Mouse (Mus musculus) MEL (cell line): ENCODE measurements around the gene Fastkd5. TPM values are rescaled to one million over a fixed set of nuclear protein-coding genes. Genes with fewer than 3 reads are reported as not detected.

Source experiments
- DNase-seq: peaks from one replicate; pipeline ENCODE4 v3.0.0; 2011; ENCODE audit warnings: low read depth, low spot score
- H3K27ac ChIP-seq: 2 replicates; pipeline ENCODE4 v1.5.1; 2012; ENCODE audit warnings: low read depth, mild to moderate bottlenecking, control low read depth, low read length, moderate library complexity; ENCODE audit not compliant: control insufficient read depth
- H3K27me3 ChIP-seq, 2 experiments: fragments of 150-350 bp in 1 of 2; sonication (generic) in 1 of 2; 2 replicates each; pipeline ENCODE4 v1.6.1; 2012; ENCODE audit warnings: low read length in 2 of 2, mild to moderate bottlenecking in 2 of 2, improper control_type of control experiment in 1 of 2, moderate library complexity in 1 of 2; ENCODE audit not compliant: insufficient read depth in 2 of 2, control insufficient read depth in 1 of 2
- H3K36me3 ChIP-seq, 2 experiments: 2 replicates each; pipeline ENCODE4 v1.6.1; 2012 to 2014; ENCODE audit warnings: low read length in 2 of 2, improper control_type of control experiment in 1 of 2, inconsistent platforms in 1 of 2, mild to moderate bottlenecking in 1 of 2; ENCODE audit not compliant: insufficient read depth in 2 of 2, control insufficient read depth in 1 of 2
- H3K4me1 ChIP-seq, 2 experiments: fragments of 150-350 bp in 1 of 2; sonication (generic) in 1 of 2; 2 replicates each; pipeline ENCODE4 v1.6.1; 2012; ENCODE audit warnings: low read length in 2 of 2, improper control_type of control experiment in 1 of 2, mild to moderate bottlenecking in 1 of 2; ENCODE audit not compliant: insufficient read depth in 2 of 2, control insufficient read depth in 1 of 2
- H3K4me3 ChIP-seq, 2 experiments: fragments of 150-350 bp in 1 of 2; sonication (generic) in 1 of 2; 2 replicates each; pipeline ENCODE4 v1.5.1; 2012; ENCODE audit warnings: low read depth in 2 of 2, low read length in 2 of 2, mild to moderate bottlenecking in 2 of 2, moderate library complexity in 2 of 2, control low read depth in 1 of 2, improper control_type of control experiment in 1 of 2; ENCODE audit not compliant: control insufficient read depth in 1 of 2, insufficient read depth in 1 of 2
- H3K79me2 ChIP-seq: 2 replicates; pipeline ENCODE4 v1.6.1; 2012; ENCODE audit warnings: mild to moderate bottlenecking, low read length, moderate library complexity; ENCODE audit not compliant: control insufficient read depth, poor library complexity, insufficient read depth
- H3K9ac ChIP-seq: 2 replicates; pipeline ENCODE4 v1.6.1; 2012; ENCODE audit warnings: low read depth, mild to moderate bottlenecking, control low read depth, low read length, moderate library complexity; ENCODE audit not compliant: control insufficient read depth, poor library complexity, severe bottlenecking
- H3K9me3 ChIP-seq: fragments of 150-350 bp; sonication (generic); replicated peaks from 2 replicates; pipeline ENCODE4 v1.6.1; 2012; ENCODE audit warnings: mild to moderate bottlenecking, low read length, improper control_type of control experiment, moderate library complexity; ENCODE audit not compliant: insufficient read depth
- CHD2 ChIP-seq: IDR thresholded peaks from 2 replicates; pipeline ENCODE4 v1.6.1; 2011; ENCODE audit warnings: low read length, improper control_type of control experiment
- CTCF ChIP-seq, 3 experiments: IDR thresholded peaks in 2 of 3; conservative IDR thresholded peaks in 1 of 3; 2 replicates each; pipeline ENCODE4 v1.5.1; 2011 to 2012; ENCODE audit warnings: low read length in 3 of 3, low read depth in 2 of 3, mild to moderate bottlenecking in 2 of 3, improper control_type of control experiment in 1 of 3, inconsistent platforms in 1 of 3, mixed read lengths in 1 of 3, moderate library complexity in 1 of 3; ENCODE audit not compliant: control insufficient read depth in 1 of 3, insufficient read depth in 1 of 3, poor library complexity in 1 of 3, severe bottlenecking in 1 of 3
- ELF1 ChIP-seq: IDR thresholded peaks from 2 replicates; pipeline ENCODE4 v1.6.1; 2014; ENCODE audit warnings: low read depth, mild to moderate bottlenecking, inconsistent platforms, low read length, improper control_type of control experiment, moderate library complexity
- EP300 ChIP-seq, 2 experiments: IDR thresholded peaks; 2 replicates each; pipeline ENCODE4 v1.6.1; 2011; ENCODE audit warnings: improper control_type of control experiment in 2 of 2, low read length in 2 of 2, low read depth in 1 of 2, mild to moderate bottlenecking in 1 of 2
- ETS1 ChIP-seq: IDR thresholded peaks from 2 replicates; pipeline ENCODE4 v1.6.1; 2012; ENCODE audit warnings: low read depth, mild to moderate bottlenecking, inconsistent platforms, low read length, improper control_type of control experiment, moderate library complexity
- GATA1 ChIP-seq: IDR thresholded peaks from 2 replicates; pipeline ENCODE4 v1.6.1; 2011; ENCODE audit warnings: low read depth, low read length, improper control_type of control experiment
- HCFC1 ChIP-seq: IDR thresholded peaks from 2 replicates; pipeline ENCODE4 v1.6.1; 2012; ENCODE audit warnings: low read depth, mild to moderate bottlenecking, inconsistent platforms, low read length, improper control_type of control experiment, moderate library complexity
- JUND ChIP-seq: IDR thresholded peaks from 2 replicates; pipeline ENCODE4 v1.6.1; 2011; ENCODE audit warnings: low read depth, mild to moderate bottlenecking, improper control_type of control experiment, low read length
- MAX ChIP-seq: IDR thresholded peaks from 2 replicates; pipeline ENCODE4 v1.6.1; 2011; ENCODE audit warnings: low read length, improper control_type of control experiment
- MEF2A ChIP-seq: IDR thresholded peaks from 2 replicates; pipeline ENCODE4 v1.6.1; 2014; ENCODE audit warnings: low read depth, mild to moderate bottlenecking, inconsistent platforms, low read length, improper control_type of control experiment; ENCODE audit not compliant: poor library complexity, insufficient replicate concordance, severe bottlenecking; ENCODE audit errors: extremely low read depth
- MYC ChIP-seq: IDR thresholded peaks from 2 replicates; pipeline ENCODE4 v1.6.1; 2011; ENCODE audit warnings: low read depth, mild to moderate bottlenecking, low read length, improper control_type of control experiment, moderate library complexity
- NRF1 ChIP-seq: IDR thresholded peaks from 2 replicates; pipeline ENCODE4 v1.6.1; 2014; ENCODE audit warnings: low read depth, mild to moderate bottlenecking, inconsistent platforms, low read length, improper control_type of control experiment, moderate library complexity; ENCODE audit not compliant: poor library complexity, insufficient read depth, severe bottlenecking
- POLR2A ChIP-seq, 2 experiments: IDR thresholded peaks; 2 replicates each; pipeline ENCODE4 v1.6.1; 2011 to 2012; ENCODE audit warnings: low read length in 2 of 2, mild to moderate bottlenecking in 2 of 2, control low read depth in 1 of 2, improper control_type of control experiment in 1 of 2, low read depth in 1 of 2, moderate library complexity in 1 of 2; ENCODE audit not compliant: control insufficient read depth in 1 of 2, insufficient read depth in 1 of 2, poor library complexity in 1 of 2
- POLR2AphosphoS2 ChIP-seq: IDR thresholded peaks from 2 replicates; pipeline ENCODE4 v1.6.1; 2011; ENCODE audit warnings: low read length, improper control_type of control experiment
- POLR2AphosphoS5 ChIP-seq: IDR thresholded peaks from 2 replicates; pipeline ENCODE4 v1.6.1; 2012; ENCODE audit warnings: low read depth, borderline replicate concordance, mild to moderate bottlenecking, inconsistent platforms, low read length, moderate library complexity, mixed read lengths
- RAD21 ChIP-seq: IDR thresholded peaks from 2 replicates; pipeline ENCODE4 v1.6.1; 2011; ENCODE audit warnings: mild to moderate bottlenecking, low read depth, low read length, improper control_type of control experiment
- SIN3A ChIP-seq: IDR thresholded peaks from 2 replicates; pipeline ENCODE4 v1.6.1; 2012; ENCODE audit warnings: low read length, improper control_type of control experiment, inconsistent platforms
- TBP ChIP-seq: IDR thresholded peaks from 2 replicates; pipeline ENCODE4 v1.8.0; 2011; ENCODE audit warnings: low read depth, low read length, improper control_type of control experiment
- TCF12 ChIP-seq: IDR thresholded peaks from 2 replicates; pipeline ENCODE4 v1.6.1; 2014; ENCODE audit warnings: low read depth, mild to moderate bottlenecking, inconsistent platforms, low read length, improper control_type of control experiment, moderate library complexity
- UBTF ChIP-seq: IDR thresholded peaks from 2 replicates; pipeline ENCODE4 v1.6.1; 2012; ENCODE audit warnings: low read depth, mild to moderate bottlenecking, inconsistent platforms, low read length, improper control_type of control experiment, moderate library complexity, borderline replicate concordance; ENCODE audit not compliant: insufficient read depth
- USF1 ChIP-seq: IDR thresholded peaks from 2 replicates; pipeline ENCODE4 v1.6.1; 2014; ENCODE audit warnings: low read depth, mild to moderate bottlenecking, inconsistent platforms, low read length, improper control_type of control experiment, moderate library complexity
- USF2 ChIP-seq, 2 experiments: IDR thresholded peaks; 2 replicates each; pipeline ENCODE4 v1.6.1; 2011 to 2012; ENCODE audit warnings: improper control_type of control experiment in 2 of 2, low read length in 2 of 2, borderline replicate concordance in 1 of 2, inconsistent platforms in 1 of 2, low read depth in 1 of 2, mild to moderate bottlenecking in 1 of 2; ENCODE audit not compliant: insufficient read depth in 1 of 2
- ZC3H11A ChIP-seq: IDR thresholded peaks from 2 replicates; pipeline ENCODE4 v1.6.1; 2012; ENCODE audit warnings: low read depth, mild to moderate bottlenecking, inconsistent platforms, low read length, improper control_type of control experiment
- ZMIZ1 ChIP-seq: IDR thresholded peaks from 2 replicates; pipeline ENCODE4 v1.6.1; 2012; ENCODE audit warnings: low read depth, mild to moderate bottlenecking, inconsistent platforms, low read length, improper control_type of control experiment, moderate library complexity
- ZNF384 ChIP-seq: IDR thresholded peaks from 2 replicates; pipeline ENCODE4 v1.6.1; 2012; ENCODE audit warnings: low read depth, mild to moderate bottlenecking, inconsistent platforms, low read length, improper control_type of control experiment
- polyA plus RNA-seq, 2 experiments: library from polyadenylated mRNA; stranded (reverse) in 1 of 2; unstranded in 1 of 2; fragments of >175 nt in 1 of 2; fragments of >200 nt in 1 of 2; gene quantifications; 2 replicates each; pipeline versions ENCODE4 v1.2.1 to v1.2.4; 2012; ENCODE audit warnings: low replicate concordance in 2 of 2, low read depth in 1 of 2; ENCODE audit not compliant: insufficient read length in 2 of 2, insufficient read depth in 1 of 2, missing spikeins in 1 of 2
- total RNA-seq: library from RNA; depleted of rRNA; stranded (reverse); fragments of 300-350 nt; gene quantifications from 2 replicates; pipeline ENCODE4 v1.2.3, GENCODE M21; 2012

Fastkd5 gene
- total and polyA plus RNA-seq, 3 experiments: 11.7 to 15.3 TPM; not detected in 1

GRCm38 (mm10) chr2:130638101-130638611, 8.3 kb upstream of the Fastkd5 start:
- no peak overlapping the region for H3K27ac ChIP-seq
- peaks cover 0 to 2% of the 10 kb centered on the region in 2 experiments; a peak in 2 of 4 replicates for H3K36me3 ChIP-seq
- no peaks in the 10 kb centered on the region for H3K9me3 ChIP-seq
- no peak overlapping the region for H3K4me3 ChIP-seq
- H3K4me1 ChIP-seq: peaks cover 0 to 3% of the 10 kb centered on the region in 2 experiments; a peak in 3 of 4 replicates
- H3K27me3 ChIP-seq: no peaks in the 10 kb centered on the region
- DNase-seq: no peak
- H3K79me2 ChIP-seq: no peaks in the 10 kb centered on the region
- no peak for TF ChIP-seq USF1
- no peak for TF ChIP-seq CTCF (IDR thresholded peaks at IDR 0.05 in 2 of 3, conservative IDR thresholded peaks at IDR 0.05 in 1 of 3; ENCODE audit: control insufficient read depth in 1 of 3, insufficient read depth in 1 of 3, low read depth in 2 of 3, low read length in 3 of 3, poor library complexity in 1 of 3, severe bottlenecking in 1 of 3)
- no peak for TF ChIP-seq POLR2AphosphoS2
- TF ChIP-seq NRF1: no peak
- H3K9ac ChIP-seq: no peak overlapping the region

- Histone ChIP-seq H3K36me3 (peaks cover 0 to 1% of the 10 kb centered on the region in 2 experiments; a peak in 1 of 4 replicates), H3K27me3 (no peaks in the 10 kb centered on the region), H3K27ac (no peak overlapping the region), H3K9me3 (no peaks in the 10 kb centered on the region), H3K4me1 (peaks cover 0 to 5% of the 10 kb centered on the region in 2 experiments; a peak in 2 of 4 replicates), H3K9ac (no peak overlapping the region), H3K4me3 (no peak overlapping the region), H3K79me2 (no peaks in the 10 kb centered on the region)
- TF ChIP-seq SIN3A: no peak
- no peak for TF ChIP-seq POLR2A (IDR thresholded peaks at IDR 0.05; ENCODE audit: control insufficient read depth in 1 of 2, insufficient read depth in 1 of 2, low read depth in 1 of 2, low read length in 2 of 2, poor library complexity in 1 of 2)
- TF ChIP-seq CHD2: no peak
- TF ChIP-seq RAD21: no peak
- no peak for TF ChIP-seq ZC3H11A
- TF ChIP-seq TCF12: peak; percentile 73
- no peak for TF ChIP-seq USF1
- no peak for TF ChIP-seq UBTF
- TF ChIP-seq MEF2A: no peak
- no peak for TF ChIP-seq TBP
- no peak for TF ChIP-seq POLR2AphosphoS5
- no peak for TF ChIP-seq GATA1
- no peak for TF ChIP-seq ZMIZ1
- no peak for TF ChIP-seq JUND
- no peak for TF ChIP-seq USF2 (IDR thresholded peaks at IDR 0.05; ENCODE audit: borderline replicate concordance in 1 of 2, insufficient read depth in 1 of 2, low read depth in 1 of 2, low read length in 2 of 2)
- no peak for TF ChIP-seq MYC
- no peak for TF ChIP-seq MAX
- TF ChIP-seq ZNF384: no peak
- no peak for TF ChIP-seq ELF1
- peak; percentile 42 for TF ChIP-seq ETS1
- TF ChIP-seq EP300 (IDR thresholded peaks at IDR 0.05; ENCODE audit: low read depth in 1 of 2, low read length in 2 of 2): 0 out of 4 replicates have a peak, but pooled peaks of 1 of the 2 experiments have one; percentile 13
- TF ChIP-seq HCFC1: no peak
- DNase-seq: peak; percentile 18
Observed at GRCm38 (mm10) chr2:130635847-130636246, 6.0 kb upstream of the Fastkd5 start.
